Mouse (Mus musculus) MEL (cell line): ENCODE measurements around the gene Dchs2. TPM values are rescaled to one million over a fixed set of nuclear protein-coding genes. Genes with fewer than 3 reads are reported as not detected.

Experiments used
- DNase-seq: peaks from one replicate; pipeline ENCODE4 v3.0.0; 2011; ENCODE audit warnings: low read depth, low spot score
- H3K27ac ChIP-seq: 2 replicates; pipeline ENCODE4 v1.5.1; 2012; ENCODE audit warnings: low read depth, mild to moderate bottlenecking, control low read depth, low read length, moderate library complexity; ENCODE audit not compliant: control insufficient read depth
- H3K27me3 ChIP-seq, 2 experiments: fragments of 150-350 bp in 1 of 2; sonication (generic) in 1 of 2; 2 replicates each; pipeline ENCODE4 v1.6.1; 2012; ENCODE audit warnings: low read length in 2 of 2, mild to moderate bottlenecking in 2 of 2, improper control_type of control experiment in 1 of 2, moderate library complexity in 1 of 2; ENCODE audit not compliant: insufficient read depth in 2 of 2, control insufficient read depth in 1 of 2
- H3K36me3 ChIP-seq, 2 experiments: 2 replicates each; pipeline ENCODE4 v1.6.1; 2012 to 2014; ENCODE audit warnings: low read length in 2 of 2, improper control_type of control experiment in 1 of 2, inconsistent platforms in 1 of 2, mild to moderate bottlenecking in 1 of 2; ENCODE audit not compliant: insufficient read depth in 2 of 2, control insufficient read depth in 1 of 2
- H3K4me1 ChIP-seq, 2 experiments: fragments of 150-350 bp in 1 of 2; sonication (generic) in 1 of 2; 2 replicates each; pipeline ENCODE4 v1.6.1; 2012; ENCODE audit warnings: low read length in 2 of 2, improper control_type of control experiment in 1 of 2, mild to moderate bottlenecking in 1 of 2; ENCODE audit not compliant: insufficient read depth in 2 of 2, control insufficient read depth in 1 of 2
- H3K4me3 ChIP-seq, 2 experiments: fragments of 150-350 bp in 1 of 2; sonication (generic) in 1 of 2; 2 replicates each; pipeline ENCODE4 v1.5.1; 2012; ENCODE audit warnings: low read depth in 2 of 2, low read length in 2 of 2, mild to moderate bottlenecking in 2 of 2, moderate library complexity in 2 of 2, control low read depth in 1 of 2, improper control_type of control experiment in 1 of 2; ENCODE audit not compliant: control insufficient read depth in 1 of 2, insufficient read depth in 1 of 2
- H3K79me2 ChIP-seq: 2 replicates; pipeline ENCODE4 v1.6.1; 2012; ENCODE audit warnings: mild to moderate bottlenecking, low read length, moderate library complexity; ENCODE audit not compliant: control insufficient read depth, poor library complexity, insufficient read depth
- H3K9ac ChIP-seq: 2 replicates; pipeline ENCODE4 v1.6.1; 2012; ENCODE audit warnings: low read depth, mild to moderate bottlenecking, control low read depth, low read length, moderate library complexity; ENCODE audit not compliant: control insufficient read depth, poor library complexity, severe bottlenecking
- H3K9me3 ChIP-seq: fragments of 150-350 bp; sonication (generic); replicated peaks from 2 replicates; pipeline ENCODE4 v1.6.1; 2012; ENCODE audit warnings: mild to moderate bottlenecking, low read length, improper control_type of control experiment, moderate library complexity; ENCODE audit not compliant: insufficient read depth
- BHLHE40 ChIP-seq: IDR thresholded peaks from 2 replicates; pipeline ENCODE4 v1.6.1; 2012; ENCODE audit warnings: low read depth, mild to moderate bottlenecking, inconsistent platforms, low read length, improper control_type of control experiment, borderline replicate concordance
- CHD1 ChIP-seq: IDR thresholded peaks from 2 replicates; pipeline ENCODE4 v1.6.1; 2012; ENCODE audit warnings: low read depth, mild to moderate bottlenecking, inconsistent platforms, low read length, improper control_type of control experiment
- CHD2 ChIP-seq: IDR thresholded peaks from 2 replicates; pipeline ENCODE4 v1.6.1; 2011; ENCODE audit warnings: low read length, improper control_type of control experiment
- E2F4 ChIP-seq: IDR thresholded peaks from 2 replicates; pipeline ENCODE4 v1.6.1; 2011; ENCODE audit warnings: low read depth, low read length, improper control_type of control experiment, borderline replicate concordance
- ELF1 ChIP-seq: IDR thresholded peaks from 2 replicates; pipeline ENCODE4 v1.6.1; 2014; ENCODE audit warnings: low read depth, mild to moderate bottlenecking, inconsistent platforms, low read length, improper control_type of control experiment, moderate library complexity
- EP300 ChIP-seq, 2 experiments: IDR thresholded peaks; 2 replicates each; pipeline ENCODE4 v1.6.1; 2011; ENCODE audit warnings: improper control_type of control experiment in 2 of 2, low read length in 2 of 2, low read depth in 1 of 2, mild to moderate bottlenecking in 1 of 2
- ETS1 ChIP-seq: IDR thresholded peaks from 2 replicates; pipeline ENCODE4 v1.6.1; 2012; ENCODE audit warnings: low read depth, mild to moderate bottlenecking, inconsistent platforms, low read length, improper control_type of control experiment, moderate library complexity
- GABPA ChIP-seq: IDR thresholded peaks from 2 replicates; pipeline ENCODE4 v1.6.1; 2012; ENCODE audit warnings: low read depth, mild to moderate bottlenecking, inconsistent platforms, low read length, improper control_type of control experiment, moderate library complexity
- GATA1 ChIP-seq: IDR thresholded peaks from 2 replicates; pipeline ENCODE4 v1.6.1; 2011; ENCODE audit warnings: low read depth, low read length, improper control_type of control experiment
- HCFC1 ChIP-seq: IDR thresholded peaks from 2 replicates; pipeline ENCODE4 v1.6.1; 2012; ENCODE audit warnings: low read depth, mild to moderate bottlenecking, inconsistent platforms, low read length, improper control_type of control experiment, moderate library complexity
- JUND ChIP-seq: IDR thresholded peaks from 2 replicates; pipeline ENCODE4 v1.6.1; 2011; ENCODE audit warnings: low read depth, mild to moderate bottlenecking, improper control_type of control experiment, low read length
- MAFK ChIP-seq: IDR thresholded peaks from 2 replicates; pipeline ENCODE4 v1.6.1; 2011; ENCODE audit warnings: low read depth, mild to moderate bottlenecking, low read length, improper control_type of control experiment, borderline replicate concordance
- MAZ ChIP-seq: IDR thresholded peaks from 2 replicates; pipeline ENCODE4 v1.6.1; 2012; ENCODE audit warnings: low read depth, mild to moderate bottlenecking, inconsistent platforms, low read length, improper control_type of control experiment
- MEF2A ChIP-seq: IDR thresholded peaks from 2 replicates; pipeline ENCODE4 v1.6.1; 2014; ENCODE audit warnings: low read depth, mild to moderate bottlenecking, inconsistent platforms, low read length, improper control_type of control experiment; ENCODE audit not compliant: poor library complexity, insufficient replicate concordance, severe bottlenecking; ENCODE audit errors: extremely low read depth
- MXI1 ChIP-seq: IDR thresholded peaks from 2 replicates; pipeline ENCODE4 v1.6.1; 2011; ENCODE audit warnings: mild to moderate bottlenecking, low read depth, low read length, improper control_type of control experiment
- MYB ChIP-seq: IDR thresholded peaks from 2 replicates; pipeline ENCODE4 v1.6.1; 2011; ENCODE audit warnings: mild to moderate bottlenecking, low read depth, low read length, improper control_type of control experiment
- NELFE ChIP-seq: IDR thresholded peaks from 2 replicates; pipeline ENCODE4 v1.6.1; 2011; ENCODE audit warnings: low read depth, low read length, improper control_type of control experiment
- NRF1 ChIP-seq: IDR thresholded peaks from 2 replicates; pipeline ENCODE4 v1.6.1; 2014; ENCODE audit warnings: low read depth, mild to moderate bottlenecking, inconsistent platforms, low read length, improper control_type of control experiment, moderate library complexity; ENCODE audit not compliant: poor library complexity, insufficient read depth, severe bottlenecking
- POLR2A ChIP-seq, 2 experiments: IDR thresholded peaks; 2 replicates each; pipeline ENCODE4 v1.6.1; 2011 to 2012; ENCODE audit warnings: low read length in 2 of 2, mild to moderate bottlenecking in 2 of 2, control low read depth in 1 of 2, improper control_type of control experiment in 1 of 2, low read depth in 1 of 2, moderate library complexity in 1 of 2; ENCODE audit not compliant: control insufficient read depth in 1 of 2, insufficient read depth in 1 of 2, poor library complexity in 1 of 2
- POLR2AphosphoS5 ChIP-seq: IDR thresholded peaks from 2 replicates; pipeline ENCODE4 v1.6.1; 2012; ENCODE audit warnings: low read depth, borderline replicate concordance, mild to moderate bottlenecking, inconsistent platforms, low read length, moderate library complexity, mixed read lengths
- RAD21 ChIP-seq: IDR thresholded peaks from 2 replicates; pipeline ENCODE4 v1.6.1; 2011; ENCODE audit warnings: mild to moderate bottlenecking, low read depth, low read length, improper control_type of control experiment
- RCOR1 ChIP-seq: IDR thresholded peaks from 2 replicates; pipeline ENCODE4 v1.6.1; 2012; ENCODE audit warnings: low read depth, mild to moderate bottlenecking, inconsistent platforms, low read length, improper control_type of control experiment
- SIN3A ChIP-seq: IDR thresholded peaks from 2 replicates; pipeline ENCODE4 v1.6.1; 2012; ENCODE audit warnings: low read length, improper control_type of control experiment, inconsistent platforms
- TAL1 ChIP-seq: IDR thresholded peaks from 2 replicates; pipeline ENCODE4 v1.6.1; 2012; ENCODE audit warnings: mild to moderate bottlenecking, inconsistent platforms, low read length, moderate library complexity, mixed read lengths
- TBP ChIP-seq: IDR thresholded peaks from 2 replicates; pipeline ENCODE4 v1.8.0; 2011; ENCODE audit warnings: low read depth, low read length, improper control_type of control experiment
- TCF12 ChIP-seq: IDR thresholded peaks from 2 replicates; pipeline ENCODE4 v1.6.1; 2014; ENCODE audit warnings: low read depth, mild to moderate bottlenecking, inconsistent platforms, low read length, improper control_type of control experiment, moderate library complexity
- UBTF ChIP-seq: IDR thresholded peaks from 2 replicates; pipeline ENCODE4 v1.6.1; 2012; ENCODE audit warnings: low read depth, mild to moderate bottlenecking, inconsistent platforms, low read length, improper control_type of control experiment, moderate library complexity, borderline replicate concordance; ENCODE audit not compliant: insufficient read depth
- ZC3H11A ChIP-seq: IDR thresholded peaks from 2 replicates; pipeline ENCODE4 v1.6.1; 2012; ENCODE audit warnings: low read depth, mild to moderate bottlenecking, inconsistent platforms, low read length, improper control_type of control experiment
- ZNF384 ChIP-seq: IDR thresholded peaks from 2 replicates; pipeline ENCODE4 v1.6.1; 2012; ENCODE audit warnings: low read depth, mild to moderate bottlenecking, inconsistent platforms, low read length, improper control_type of control experiment
- polyA plus RNA-seq, 2 experiments: library from polyadenylated mRNA; stranded (reverse) in 1 of 2; unstranded in 1 of 2; fragments of >175 nt in 1 of 2; fragments of >200 nt in 1 of 2; gene quantifications; 2 replicates each; pipeline versions ENCODE4 v1.2.1 to v1.2.4; 2012; ENCODE audit warnings: low replicate concordance in 2 of 2, low read depth in 1 of 2; ENCODE audit not compliant: insufficient read length in 2 of 2, insufficient read depth in 1 of 2, missing spikeins in 1 of 2
- total RNA-seq: library from RNA; depleted of rRNA; stranded (reverse); fragments of 300-350 nt; gene quantifications from 2 replicates; pipeline ENCODE4 v1.2.3, GENCODE M21; 2012; rRNA removed

Dchs2 gene
- total RNA-seq (not detected in 2 replicates), polyA plus RNA-seq (not detected)

DNA sequence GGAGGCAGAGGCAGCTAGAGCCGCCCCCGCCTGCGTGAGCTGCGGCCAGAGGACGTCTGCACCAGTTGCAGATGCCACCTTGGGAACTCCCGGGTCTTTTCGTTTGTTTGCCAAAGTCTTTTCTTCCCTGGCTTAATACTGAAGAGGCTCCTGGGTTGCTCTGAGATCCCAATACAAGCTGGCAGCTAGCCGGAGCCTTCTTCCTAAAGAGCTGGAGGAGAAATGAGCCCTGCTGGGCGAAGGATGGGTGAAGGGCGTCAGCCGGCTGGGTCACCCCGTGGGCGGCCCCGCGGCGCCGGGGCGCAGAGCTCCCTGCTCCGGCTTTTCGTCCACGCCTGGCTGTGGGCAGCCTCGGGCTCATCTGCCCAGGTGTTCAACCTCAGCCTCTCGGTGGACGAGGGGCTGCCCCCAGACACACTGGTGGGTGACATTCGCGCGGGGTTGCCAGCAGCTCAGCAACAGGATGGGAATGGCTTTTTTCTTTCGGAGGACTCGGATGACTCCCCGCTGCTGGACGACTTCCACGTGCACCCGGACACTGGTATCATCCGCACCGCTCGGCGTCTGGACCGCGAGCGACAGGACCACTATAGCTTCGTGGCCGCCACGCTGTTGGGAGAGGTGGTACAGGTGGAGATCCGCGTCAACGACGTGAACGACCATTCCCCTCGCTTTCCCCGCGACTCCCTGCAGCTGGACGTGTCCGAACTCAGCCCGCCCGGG, at the start of gene Dchs2:
TSS of gene Dchs2 (plus strand) at position 223 of the 723 bp plus-strand sequence.
- Histone ChIP-seq H3K4me1 (no peaks in the 10 kb centered on the region), H3K27me3 (no peaks in the 10 kb centered on the region)
- no peak for DNase-seq
- TF ChIP-seq TCF12 (no peak), TBP (no peak), NELFE (no peak)
- TF ChIP-seq, all 39 proteins: peak for 0
- H3K36me3 ChIP-seq: no peaks in the 10 kb centered on the region
- no peak within 1 kb of the TSS for H3K9ac ChIP-seq
- H3K27ac ChIP-seq: no peak within 1 kb of the TSS
- H3K4me3 ChIP-seq: no peak within 1 kb of the TSS
- no peaks in the 10 kb centered on the region for H3K9me3 ChIP-seq
- no peaks in the 10 kb centered on the region for H3K79me2 ChIP-seq

- Histone ChIP-seq H3K9ac (no peak overlapping the region), H3K4me1 (peaks cover 0 to 5% of the 10 kb centered on the region in 2 experiments; a peak in 1 of 4 replicates), H3K27ac (no peak overlapping the region), H3K36me3 (no peaks in the 10 kb centered on the region; a peak in 1 of 4 replicates), H3K27me3 (no peaks in the 10 kb centered on the region; a peak in 1 of 4 replicates), H3K9me3 (no peaks in the 10 kb centered on the region), H3K4me3 (peak overlapping the region; percentile 18 to 46; a peak in 3 of 4 replicates), H3K79me2 (no peaks in the 10 kb centered on the region)
- peak; percentile 78 for DNase-seq
- no peak for TF ChIP-seq CHD1
- no peak for TF ChIP-seq MAFK
- peak; percentile 45; the same call in 1 of the 2 replicates for TF ChIP-seq SIN3A
- TF ChIP-seq CHD2: no peak
- TF ChIP-seq GATA1: peak; percentile 84
- peak; percentile 66 for TF ChIP-seq ZC3H11A
- 0 out of 2 replicates have a peak, but pooled peaks have one; percentile 43 for TF ChIP-seq ETS1
- no peak for TF ChIP-seq POLR2A (IDR thresholded peaks at IDR 0.05; ENCODE audit: control insufficient read depth in 1 of 2, insufficient read depth in 1 of 2, low read depth in 1 of 2, low read length in 2 of 2, poor library complexity in 1 of 2)
- TF ChIP-seq NRF1: no peak
- no peak for TF ChIP-seq TAL1
- no peak for TF ChIP-seq JUND
- TF ChIP-seq RAD21: peak; percentile 92
- TF ChIP-seq EP300 (IDR thresholded peaks at IDR 0.05; ENCODE audit: low read depth in 1 of 2, low read length in 2 of 2): peak in 1 of 2 experiments; percentile 67; a peak in 2 of 4 replicates
- TF ChIP-seq MEF2A: no peak
- TF ChIP-seq MAZ: no peak
- TF ChIP-seq E2F4: no peak
- 0 out of 2 replicates have a peak, but pooled peaks have one; percentile 30 for TF ChIP-seq TBP
- TF ChIP-seq RCOR1: 0 out of 2 replicates have a peak, but pooled peaks have one; percentile 40
- TF ChIP-seq ZNF384: 0 out of 2 replicates have a peak, but pooled peaks have one; percentile 15
- TF ChIP-seq BHLHE40: no peak
- TF ChIP-seq NELFE: no peak
- TF ChIP-seq ELF1: no peak
- TF ChIP-seq UBTF: no peak
- no peak for TF ChIP-seq GABPA
- no peak for TF ChIP-seq POLR2AphosphoS5
- TF ChIP-seq MXI1: 0 out of 2 replicates have a peak, but pooled peaks have one; percentile 34
- TF ChIP-seq HCFC1: 0 out of 2 replicates have a peak, but pooled peaks have one; percentile 37
- TF ChIP-seq MYB: no peak
These were observed 47.1 kb upstream of the Dchs2 start for GRCm38 (mm10) chr3:83080567-83081055.
